Mouse (Mus musculus) forebrain, embryonic 11.5 days (tissue): ENCODE results near the gene Reck. TPM values are rescaled to one million over a fixed set of nuclear protein-coding genes. Genes with fewer than 3 reads are reported as not detected.

ENCODE experiments used
- ATAC-seq: fragments of 200-750 bp; cut with Nextera tagmentation; replicated peaks from 2 replicates; pipeline ENCODE4 v1.8.0; 2017; ENCODE audit warnings: moderate TSS enrichment; ENCODE audit not compliant: low FRiP score
- DNase-seq: peaks from one replicate; pipeline ENCODE4 v3.0.0-alpha.2; 2017; ENCODE audit warnings: low spot score
- H3K27ac ChIP-seq: fragments of 300-500 bp; sonication (generic); 2 replicates; pipeline ENCODE4 v1.5.1; 2014; ENCODE audit warnings: low read depth, low read length
- H3K27me3 ChIP-seq: fragments of 300-500 bp; sonication (generic); 2 replicates; pipeline ENCODE4 v1.6.1; 2014; ENCODE audit warnings: mild to moderate bottlenecking, low read length, mixed read lengths; ENCODE audit not compliant: control insufficient read depth, insufficient read depth
- H3K36me3 ChIP-seq: fragments of 300-500 bp; sonication (generic); 2 replicates; pipeline ENCODE4 v1.6.1; 2014; ENCODE audit warnings: mild to moderate bottlenecking, low read length, moderate library complexity, mixed read lengths; ENCODE audit not compliant: control insufficient read depth, insufficient read depth
- H3K4me1 ChIP-seq: fragments of 300-500 bp; sonication (generic); replicated peaks from 2 replicates; pipeline ENCODE4 v1.6.1; 2014; ENCODE audit warnings: low read length, mixed read lengths; ENCODE audit not compliant: control insufficient read depth, insufficient read depth
- H3K4me2 ChIP-seq: fragments of 300-500 bp; sonication (generic); 2 replicates; pipeline ENCODE4 v1.6.1; 2014; ENCODE audit warnings: low read depth, mild to moderate bottlenecking, low read length, moderate library complexity, mixed read lengths; ENCODE audit not compliant: severe bottlenecking
- H3K4me3 ChIP-seq: fragments of 300-500 bp; sonication (generic); 2 replicates; pipeline ENCODE4 v1.5.1; 2014; ENCODE audit warnings: low read depth, low read length
- H3K9ac ChIP-seq: fragments of 300-500 bp; sonication (generic); 2 replicates; pipeline ENCODE4 v1.6.1; 2014; ENCODE audit warnings: low read length
- H3K9me3 ChIP-seq: fragments of 300-500 bp; sonication (generic); 2 replicates; pipeline ENCODE4 v1.6.1; 2016; ENCODE audit warnings: low read length, mixed read lengths; ENCODE audit not compliant: control insufficient read depth
- WGBS: fragments of 180-500 bp; shearing (Covaris S2); extraction: QIAGEN DNeasy Blood & Tissue Kit; methylation state at CpG from one replicate; pipeline ENCODE4 v1.1.7; 2014; 5-methylcytosine and 5-hydroxymethylcytosine counted together
- polyA plus RNA-seq: library from polyadenylated mRNA; unstranded; fragments of >200 nt; fragmentation: Nextera tagmentation; extraction: Ambion mirVana; gene quantifications from 2 replicates; pipeline ENCODE4 v1.2.1, GENCODE M21; 2014

Reck gene
- polyA plus RNA-seq, 1 experiment from 2014 or later, result 11.3 TPM

DNA sequence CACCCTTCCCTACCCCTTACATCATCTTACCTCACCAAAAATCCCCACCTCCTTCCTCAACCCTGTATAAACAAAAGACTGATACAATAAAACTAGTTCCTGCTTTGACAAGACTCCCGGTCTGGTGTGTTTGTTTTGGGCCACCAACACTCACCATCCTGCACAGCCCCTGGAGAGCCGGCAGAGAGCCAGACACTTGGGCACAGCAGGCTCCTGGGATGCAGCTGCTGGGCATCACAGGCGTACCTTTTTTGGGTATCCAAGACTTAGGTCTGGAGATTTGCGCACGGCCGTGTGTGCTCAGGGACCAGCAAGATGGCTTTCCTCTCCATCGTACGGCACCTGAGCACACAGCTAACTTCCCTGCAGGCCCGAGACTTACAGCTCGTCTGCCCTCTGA is 15.4 kb upstream of the Reck start:
- 85% methylated on average over 10 of the region's 10 CpGs for WGBS

DNA sequence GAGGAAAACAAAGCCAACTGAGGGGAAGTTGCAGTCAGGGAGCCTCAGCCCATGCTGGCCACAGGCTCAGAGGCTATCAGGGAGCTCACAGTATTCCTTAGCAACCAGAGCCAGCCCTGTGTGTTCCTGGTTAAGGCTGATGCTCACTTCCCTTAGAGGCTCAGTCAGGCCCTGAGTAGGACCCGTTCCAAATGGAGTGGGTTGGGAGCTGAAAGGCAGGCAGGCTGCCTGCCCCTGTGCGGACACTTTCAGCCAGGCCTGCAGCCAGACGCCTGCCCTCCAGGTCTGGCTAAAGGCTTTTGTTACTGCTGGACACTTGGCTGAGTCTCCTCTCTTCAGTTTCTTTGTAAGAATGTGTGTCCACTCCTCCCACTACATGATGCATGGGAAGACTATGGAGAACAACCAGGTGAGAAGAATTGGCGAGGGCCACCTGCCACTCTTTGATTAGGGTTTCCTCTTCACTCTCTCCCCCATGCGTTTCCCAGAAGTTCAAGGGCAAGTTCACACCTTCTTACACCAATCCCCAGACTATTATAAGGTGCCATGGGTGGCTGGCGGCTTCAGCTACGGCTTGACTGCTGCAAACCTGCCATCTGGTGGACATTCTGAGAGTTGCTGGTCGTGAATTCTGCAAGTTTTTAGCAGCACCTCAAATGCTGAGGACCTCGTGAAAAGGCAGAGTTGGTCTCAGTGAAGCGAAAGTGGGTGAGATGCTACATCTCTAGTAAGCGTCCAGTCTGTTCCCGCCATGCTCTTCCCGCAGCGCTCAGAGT is 14.4 kb upstream of the Reck start:
- DNase-seq, result peak; percentile 84
- H3K9ac ChIP-seq, result no peak overlapping the region
- H3K27ac ChIP-seq, result no peak overlapping the region
- no peak for ATAC-seq
- no peak overlapping the region for H3K4me3 ChIP-seq
- no peak overlapping the region for H3K4me2 ChIP-seq
- WGBS, result 18% methylated on average over 14 of the region's 14 CpGs
- no peaks in the 10 kb centered on the region for H3K4me1 ChIP-seq
- H3K9me3 ChIP-seq, result no peaks in the 10 kb centered on the region
- no peaks in the 10 kb centered on the region for H3K36me3 ChIP-seq
- H3K27me3 ChIP-seq, result no peaks in the 10 kb centered on the region

More for the DNA sequence above, 15.4 kb upstream of the Reck start:
- no peak for DNase-seq
- Histone ChIP-seq H3K4me1 (no peaks in the 10 kb centered on the region), H3K9ac (no peak overlapping the region), H3K4me2 (no peak overlapping the region), H3K27ac (no peak overlapping the region), H3K27me3 (no peaks in the 10 kb centered on the region), H3K4me3 (no peak overlapping the region), H3K9me3 (no peaks in the 10 kb centered on the region), H3K36me3 (no peaks in the 10 kb centered on the region)
- no peak for ATAC-seq

DNA sequence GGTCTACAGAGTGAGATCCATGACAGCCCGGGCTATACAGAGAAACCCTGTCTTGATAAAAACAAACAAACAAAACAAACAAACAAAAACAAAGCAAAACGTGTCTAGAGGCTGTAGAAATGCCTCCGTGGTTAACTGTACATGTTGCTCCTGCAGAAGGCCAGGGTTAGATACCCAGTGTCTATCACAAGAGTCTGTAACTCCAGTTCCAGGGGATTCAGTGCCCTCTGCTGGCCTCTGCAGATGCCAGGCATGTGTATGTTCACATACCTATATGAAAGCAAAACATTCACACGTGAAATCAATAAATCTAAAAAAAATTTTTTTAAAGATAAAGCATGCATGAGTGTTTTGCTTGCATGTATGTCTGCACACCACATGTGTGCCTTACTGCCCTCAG is 12.0 kb upstream of the Reck start:
- no peaks in the 10 kb centered on the region for H3K27me3 ChIP-seq
- no peaks in the 10 kb centered on the region for H3K4me1 ChIP-seq
- H3K36me3 ChIP-seq, result no peaks in the 10 kb centered on the region
- no peak overlapping the region for H3K27ac ChIP-seq
- H3K9ac ChIP-seq, result no peak overlapping the region
- H3K9me3 ChIP-seq, result no peaks in the 10 kb centered on the region
- WGBS, result 68% methylated on average over 4 of the region's 4 CpGs
- no peak overlapping the region for H3K4me3 ChIP-seq
- DNase-seq (no peak), ATAC-seq (no peak)
- no peak overlapping the region for H3K4me2 ChIP-seq

DNA sequence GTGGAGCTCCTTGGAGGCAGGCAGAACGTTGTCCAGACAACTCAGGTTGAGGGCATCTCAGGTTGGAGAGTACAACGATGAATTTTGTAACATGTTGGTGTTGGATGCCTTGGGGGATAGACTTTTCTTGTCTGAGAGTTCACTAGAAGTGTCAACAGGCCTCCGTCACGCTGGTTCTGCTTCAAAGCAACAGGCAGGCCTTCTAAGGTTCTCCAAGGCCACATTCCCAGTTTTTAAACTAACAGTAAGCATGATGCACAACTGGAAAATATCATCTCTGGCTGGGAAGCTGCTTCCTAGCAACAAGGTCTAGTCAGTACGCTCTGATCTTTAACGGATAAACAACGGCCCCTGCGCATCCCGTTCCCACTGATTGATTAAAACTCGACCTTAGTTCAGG is 5.5 kb upstream of the Reck start:
- Histone ChIP-seq H3K27ac (no peak overlapping the region), H3K9me3 (no peaks in the 10 kb centered on the region), H3K36me3 (no peaks in the 10 kb centered on the region), H3K27me3 (no peaks in the 10 kb centered on the region), H3K4me1 (no peaks in the 10 kb centered on the region), H3K4me2 (no peak overlapping the region), H3K4me3 (no peak overlapping the region), H3K9ac (no peak overlapping the region)
- no peak for DNase-seq
- no peak for ATAC-seq
- WGBS, result 93% methylated on average over 10 of the region's 10 CpGs

DNA sequence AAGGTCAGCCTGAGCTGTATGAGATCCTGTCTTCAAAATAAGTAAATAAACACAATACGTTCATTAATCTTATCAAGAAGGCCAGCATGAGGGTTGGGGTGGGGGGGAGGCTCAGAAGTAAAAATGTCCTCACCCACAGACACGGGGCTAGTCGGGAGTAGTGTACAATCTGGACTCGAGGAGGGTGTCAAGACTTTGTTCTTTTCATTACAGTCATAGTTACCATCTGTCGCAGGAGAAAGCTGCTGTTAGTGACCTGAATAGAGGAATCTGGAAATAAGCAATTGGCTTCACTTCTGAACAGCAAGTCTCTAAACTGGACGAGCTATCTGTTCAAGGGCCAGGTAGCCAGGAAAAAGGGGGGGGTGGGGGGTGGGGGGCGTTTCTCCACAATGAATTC is 829 bp upstream of the Reck start:
- Histone ChIP-seq H3K4me3 (peak overlapping the region; percentile 90; the same call in 1 of the 2 replicates), H3K36me3 (no peaks in the 10 kb centered on the region), H3K4me1 (peaks cover 2% of the 10 kb centered on the region; the same call in 1 of the 2 replicates), H3K27me3 (no peaks in the 10 kb centered on the region), H3K9me3 (no peaks in the 10 kb centered on the region), H3K27ac (no peak overlapping the region), H3K9ac (no peak overlapping the region), H3K4me2 (peak overlapping the region; percentile 97; the same call in 1 of the 2 replicates)
- ATAC-seq, result no peak
- WGBS, result 46% methylated on average over 7 of the region's 7 CpGs
- no peak for DNase-seq

DNA sequence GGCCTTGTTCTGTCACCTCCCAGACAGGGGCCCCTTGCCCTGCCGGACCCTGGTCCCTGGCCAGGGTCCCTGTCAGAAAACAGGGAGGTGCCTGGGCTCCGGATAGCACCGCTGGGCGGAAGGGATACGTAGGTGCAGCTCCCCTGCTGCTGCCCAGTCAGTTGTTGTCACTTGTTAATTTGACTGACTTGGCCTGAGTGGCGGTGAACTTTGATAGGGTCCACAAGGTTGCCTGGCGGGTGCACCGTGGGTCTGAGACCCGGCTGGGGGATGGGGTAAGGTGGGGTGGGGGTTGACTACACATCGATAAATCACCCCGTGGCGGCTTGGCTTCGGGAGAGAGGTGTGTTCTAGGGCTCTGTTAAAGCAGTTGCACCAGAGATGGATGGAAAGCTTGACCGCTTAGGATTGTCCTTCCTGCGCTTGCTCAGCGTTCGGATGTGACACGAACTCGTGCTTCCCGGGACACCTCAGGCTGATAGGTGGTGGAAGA is 635 bp downstream of the Reck start:
- DNase-seq (peak; percentile 60), ATAC-seq (peak; percentile 49)
- Histone ChIP-seq H3K9ac (peak overlapping the region; percentile 84), H3K4me3 (peak overlapping the region; percentile 90), H3K9me3 (no peaks in the 10 kb centered on the region), H3K4me1 (peaks cover 2% of the 10 kb centered on the region; the same call in 1 of the 2 replicates), H3K4me2 (peak overlapping the region; percentile 97), H3K27ac (0 out of 2 replicates have a peak overlapping the region, but pooled peaks have one; percentile 46), H3K27me3 (no peaks in the 10 kb centered on the region), H3K36me3 (no peaks in the 10 kb centered on the region)
- WGBS, result under 1% methylated on average over 20 of the region's 20 CpGs

DNA sequence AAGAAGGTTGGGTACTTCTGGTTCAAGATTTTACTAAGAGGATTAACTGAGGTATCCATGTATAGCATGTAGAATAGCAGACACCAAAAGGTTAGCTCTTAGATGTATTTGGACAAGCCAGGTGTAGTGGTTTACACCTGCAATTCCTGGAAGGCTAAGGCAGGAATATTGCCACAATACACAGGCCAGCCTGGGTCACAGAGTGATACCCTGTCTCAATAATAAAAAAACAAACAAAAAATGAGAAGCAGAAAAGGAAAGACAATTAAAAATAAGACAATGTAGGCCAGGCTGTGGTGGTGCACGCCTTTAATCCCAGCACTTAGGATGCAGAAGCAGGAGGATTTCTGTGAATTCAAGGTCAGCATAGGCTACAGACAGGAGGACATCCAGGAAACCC is 1.9 kb downstream of the Reck start:
- H3K4me1 ChIP-seq, result peaks cover 2% of the 10 kb centered on the region; the same call in 1 of the 2 replicates
- WGBS, result 94% methylated on average over 1 of the region's 1 CpGs
- H3K9ac ChIP-seq, result no peak overlapping the region
- H3K27me3 ChIP-seq, result no peaks in the 10 kb centered on the region
- H3K4me2 ChIP-seq, result no peak overlapping the region
- H3K4me3 ChIP-seq, result no peak overlapping the region
- no peaks in the 10 kb centered on the region for H3K36me3 ChIP-seq
- ATAC-seq (no peak), DNase-seq (no peak)
- no peaks in the 10 kb centered on the region for H3K9me3 ChIP-seq
- H3K27ac ChIP-seq, result no peak overlapping the region

DNA sequence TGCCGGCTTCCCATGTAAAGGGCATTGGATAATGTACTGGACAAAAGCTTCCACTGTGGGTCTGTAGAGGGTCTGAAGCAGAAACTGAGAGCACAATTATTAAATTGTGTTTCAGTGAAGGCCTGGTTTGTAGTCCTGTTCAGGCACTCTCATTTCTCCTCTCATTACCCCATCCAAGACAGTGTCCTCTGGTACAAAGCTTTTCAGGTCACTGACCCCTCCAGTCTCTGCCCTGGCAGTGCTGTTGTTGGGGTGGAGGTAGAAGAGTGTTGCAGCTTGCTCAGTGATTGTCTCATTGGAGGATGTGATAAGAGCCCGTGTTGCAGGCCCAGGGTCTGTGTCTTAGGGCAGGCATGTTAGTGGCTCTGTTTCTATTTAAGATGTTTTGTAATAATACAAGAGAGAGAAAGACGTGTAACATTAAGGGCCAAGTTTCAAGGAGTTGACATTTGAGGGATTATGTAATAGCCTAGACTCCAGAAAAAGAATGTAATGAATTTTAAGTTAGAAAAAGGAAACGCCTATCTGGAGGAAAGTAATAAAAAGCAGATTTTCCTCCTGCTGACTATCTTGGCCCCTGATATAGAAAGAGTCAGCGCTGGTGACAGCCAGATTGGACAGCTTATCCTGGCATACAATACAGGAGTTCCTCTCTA is 2.9 kb downstream of the Reck start:
- 38% methylated on average over 5 of the region's 5 CpGs for WGBS
- H3K36me3 ChIP-seq, result no peaks in the 10 kb centered on the region
- no peaks in the 10 kb centered on the region for H3K27me3 ChIP-seq
- H3K9ac ChIP-seq, result no peak overlapping the region
- ATAC-seq (no peak), DNase-seq (no peak)
- H3K4me3 ChIP-seq, result no peak overlapping the region
- H3K4me2 ChIP-seq, result no peak overlapping the region
- no peaks in the 10 kb centered on the region for H3K9me3 ChIP-seq
- no peak overlapping the region for H3K27ac ChIP-seq
- H3K4me1 ChIP-seq, result peaks cover 2% of the 10 kb centered on the region; the same call in 1 of the 2 replicates
